Comparison of ENCODE assay signal across 23 mouse cellular contexts in the genomic region with DNA sequence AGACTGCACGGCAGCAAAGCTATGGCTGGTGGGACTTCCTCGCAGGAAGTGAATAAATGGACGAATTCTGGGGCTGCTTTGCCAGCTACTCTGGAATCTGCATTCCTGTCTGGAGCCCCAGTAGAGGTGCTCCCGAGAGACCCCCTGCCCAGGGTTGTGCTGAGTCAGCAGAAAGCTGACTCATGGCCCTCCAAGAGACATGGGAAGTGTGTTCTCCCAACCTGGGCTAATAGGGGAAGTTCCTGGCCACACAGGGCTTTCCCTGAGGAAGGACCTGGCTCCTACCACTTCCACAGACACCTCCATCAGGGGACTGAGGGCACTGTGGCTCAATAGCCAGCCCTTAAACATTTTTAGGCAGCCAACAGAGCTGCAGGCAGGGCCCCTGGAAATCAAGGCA. TPM values are rescaled to one million over a fixed set of nuclear protein-coding genes. Genes with fewer than 3 reads are reported as not detected.
DNase-seq lines count a peak whose midpoint lies in the region; ATAC-seq and TF ChIP-seq lines count a peak whose summit lies in the region.
"Had no signal": no experiment of that assay in that cellular context is flagged by ENCODE, and none has a peak within 500 bp of the region (broad histone marks: within the 10 kb centered on the region; RNA-seq: fewer than 3 reads in every experiment).

No protein-coding gene starts in this region.

- 0 out of 2 replicates have a peak, but pooled peaks cover 4% of the 10 kb centered on the region for H3K27me3 ChIP-seq in hindbrain, embryonic 10.5 days (ENCODE audit: insufficient read depth, poor library complexity, severe bottlenecking)
- H3K27me3 ChIP-seq in hindbrain, embryonic 14.5 days (ENCODE audit: control insufficient read depth, insufficient read depth, low read length), result no peaks in the 10 kb centered on the region
- no peaks in the 10 kb centered on the region for H3K27me3 ChIP-seq in testis, adult 2 months (ENCODE audit: control insufficient read depth, insufficient read depth, low read length)
- H3K27me3 ChIP-seq in embryonic facial prominence, embryonic 10.5 days (replicated peaks; ENCODE audit: low read depth, poor library complexity, severe bottlenecking), result 0 out of 2 replicates have a peak, but pooled peaks cover 6% of the 10 kb centered on the region
- H3K27me3 ChIP-seq in forebrain, embryonic 16.5 days (replicated peaks; ENCODE audit: control insufficient read depth, insufficient read depth, low read length), result no peaks in the 10 kb centered on the region
- H3K27me3 ChIP-seq: kidney, embryonic 15.5 days; liver, embryonic 15.5 days; lung, embryonic 15.5 days; Patski had no signal

- no peak overlapping the region for H3K4me3 ChIP-seq in hindbrain, embryonic 10.5 days
- no peak overlapping the region for H3K4me3 ChIP-seq in hindbrain, embryonic 14.5 days (replicated peaks; ENCODE audit: low read length)
- peak overlapping the region; percentile 68; the same call in 1 of the 2 replicates for H3K4me3 ChIP-seq in testis, adult 2 months (ENCODE audit: control insufficient read depth, low read depth, low read length)
- no peak overlapping the region for H3K4me3 ChIP-seq in embryonic facial prominence, embryonic 10.5 days
- H3K4me3 ChIP-seq in forebrain, embryonic 16.5 days (replicated peaks; ENCODE audit: low read length), result no peak overlapping the region
- H3K4me3 ChIP-seq: kidney, embryonic 15.5 days; liver, embryonic 15.5 days; lung, embryonic 15.5 days had no signal

- H3K27ac ChIP-seq in hindbrain, embryonic 10.5 days, result 0 out of 2 replicates have a peak overlapping the region, but pooled peaks have one; percentile 23
- no peak overlapping the region for H3K27ac ChIP-seq in hindbrain, embryonic 14.5 days
- H3K27ac ChIP-seq in testis, adult 2 months (ENCODE audit: control insufficient read depth, insufficient read depth, low read depth, low read length), result no peak overlapping the region
- H3K27ac ChIP-seq in embryonic facial prominence, embryonic 10.5 days (replicated peaks), result peak overlapping the region; percentile 19
- no peak overlapping the region for H3K27ac ChIP-seq in forebrain, embryonic 16.5 days (ENCODE audit: low read length)
- H3K27ac ChIP-seq: kidney, embryonic 15.5 days; liver, embryonic 15.5 days; macrophage had no signal

- no peaks in the 10 kb centered on the region for H3K36me3 ChIP-seq in hindbrain, embryonic 10.5 days
- H3K36me3 ChIP-seq in hindbrain, embryonic 14.5 days (replicated peaks; ENCODE audit: control insufficient read depth, insufficient read depth), result no peaks in the 10 kb centered on the region
- no peaks in the 10 kb centered on the region for H3K36me3 ChIP-seq in testis, adult 2 months (ENCODE audit: control insufficient read depth, insufficient read depth, low read length)
- no peaks in the 10 kb centered on the region for H3K36me3 ChIP-seq in embryonic facial prominence, embryonic 10.5 days (replicated peaks)
- no peaks in the 10 kb centered on the region for H3K36me3 ChIP-seq in forebrain, embryonic 16.5 days (ENCODE audit: control insufficient read depth, insufficient read depth)
- H3K36me3 ChIP-seq: kidney, embryonic 15.5 days; liver, embryonic 15.5 days; lung, embryonic 15.5 days had no signal

- TF ChIP-seq POLR2A in testis, adult 2 months (IDR thresholded peaks at IDR 0.05; ENCODE audit: control insufficient read depth, low read depth, low read length), result no peak

- ATAC-seq in hindbrain, embryonic 14.5 days (ENCODE audit: low FRiP score), result no peak
- ATAC-seq in forebrain, embryonic 16.5 days, result no peak
- ATAC-seq: intestine, postnatal 0 days had no signal

- H3K4me2 ChIP-seq in hindbrain, embryonic 14.5 days (replicated peaks), result no peak overlapping the region
- no peak overlapping the region for H3K4me2 ChIP-seq in forebrain, embryonic 16.5 days (ENCODE audit: low read length)
- H3K4me2 ChIP-seq: kidney, embryonic 15.5 days; liver, embryonic 15.5 days; lung, embryonic 15.5 days had no signal

- no peaks in the 10 kb centered on the region for H3K9me3 ChIP-seq in hindbrain, embryonic 10.5 days
- no peaks in the 10 kb centered on the region for H3K9me3 ChIP-seq in hindbrain, embryonic 14.5 days (ENCODE audit: control insufficient read depth, low read length)
- no peaks in the 10 kb centered on the region for H3K9me3 ChIP-seq in embryonic facial prominence, embryonic 10.5 days
- no peaks in the 10 kb centered on the region for H3K9me3 ChIP-seq in forebrain, embryonic 16.5 days (ENCODE audit: control insufficient read depth, low read length)
- H3K9me3 ChIP-seq: kidney, embryonic 15.5 days; liver, embryonic 15.5 days; lung, embryonic 15.5 days had no signal

- no peak for TF ChIP-seq CTCF in testis, adult 2 months (IDR thresholded peaks at IDR 0.05; ENCODE audit: control insufficient read depth, insufficient read depth, insufficient replicate concordance, low read depth, low read length)

- DNase-seq in hindbrain, embryonic 10.5 days (ENCODE audit: low spot score), result no peak
- no peak for DNase-seq in hindbrain, embryonic 14.5 days (ENCODE audit: low spot score)
- no peak for DNase-seq in testis, postnatal 14 days (ENCODE audit: low spot score)
- no peak for DNase-seq in embryonic facial prominence, embryonic 10.5 days (ENCODE audit: low spot score)
- DNase-seq in urinary bladder, postnatal 25 days (ENCODE audit: low spot score), result no peak
- DNase-seq: cerebellum, adult 9-11 months; gastrocnemius, postnatal 36 days; kidney, postnatal 4 days; layer of hippocampus, adult 9-11 months; liver; right cerebral cortex, postnatal 14 days; thymus, adult 2 months had no signal

- H3K9ac ChIP-seq in hindbrain, embryonic 14.5 days, result no peak overlapping the region
- no peak overlapping the region for H3K9ac ChIP-seq in forebrain, embryonic 16.5 days (replicated peaks; ENCODE audit: low read depth, low read length)
- H3K9ac ChIP-seq: kidney, embryonic 15.5 days; liver, embryonic 15.5 days; lung, embryonic 15.5 days had no signal

- WGBS in hindbrain, embryonic 10.5 days, result 59% methylated on average over 4 of the region's 4 CpGs
- WGBS in hindbrain, embryonic 14.5 days, result 74% methylated on average over 4 of the region's 4 CpGs
- WGBS in embryonic facial prominence, embryonic 10.5 days, result 63% methylated on average over 4 of the region's 4 CpGs
- 81% methylated on average over 4 of the region's 4 CpGs for WGBS in forebrain, embryonic 16.5 days

- peaks cover 54% of the 10 kb centered on the region for H3K4me1 ChIP-seq in hindbrain, embryonic 10.5 days (replicated peaks)
- no peaks in the 10 kb centered on the region; the same call in 1 of the 2 replicates for H3K4me1 ChIP-seq in hindbrain, embryonic 14.5 days (replicated peaks; ENCODE audit: control insufficient read depth, insufficient read depth, low read length)
- peaks cover 7% of the 10 kb centered on the region for H3K4me1 ChIP-seq in testis, adult 2 months (ENCODE audit: control insufficient read depth, insufficient read depth, low read length)
- H3K4me1 ChIP-seq in embryonic facial prominence, embryonic 10.5 days, result peaks cover 49% of the 10 kb centered on the region
- peaks cover 14% of the 10 kb centered on the region for H3K4me1 ChIP-seq in forebrain, embryonic 16.5 days (replicated peaks; ENCODE audit: control insufficient read depth, insufficient read depth, low read length)
- H3K4me1 ChIP-seq: liver, embryonic 15.5 days had no signal

RNA-seq across cellular contexts. Expression of a gene that starts 50.4 kb away (rescaled TPM):
- not detected in 2 replicates for polyA plus RNA-seq in hindbrain, embryonic 10.5 days (2016; fragmentation: Nextera tagmentation; extraction: Ambion mirVana)
- polyA plus RNA-seq in hindbrain, embryonic 14.5 days (2014; fragmentation: Nextera tagmentation; extraction: Ambion mirVana), result 0.20 and 0.30 TPM in 2 replicates
- not detected in 2 replicates for polyA plus RNA-seq in testis, adult 2 months (2012; rRNA removed)
- 0.77 TPM in 1 of 2 replicates, not detected in the other for polyA plus RNA-seq in embryonic facial prominence, embryonic 10.5 days (2016; fragmentation: Nextera tagmentation; extraction: Ambion mirVana)
- polyA plus RNA-seq in forebrain, embryonic 16.5 days (2015; fragmentation: Nextera tagmentation; extraction: Ambion mirVana), result not detected in 2 replicates
- polyA plus RNA-seq: forebrain, embryonic 11.5 days; heart, embryonic 14.5 days; hindbrain, embryonic 11.5 days; liver, embryonic 15.5 days; lung, embryonic 15.5 days; macrophage; Patski had no signal

Comparison
In these comparisons a context has a peak if more than half of its experiments do, and no peak if none do; other contexts are left out.
1. H3K27ac ChIP-seq: peak in hindbrain, embryonic 10.5 days (single experiment) and embryonic facial prominence, embryonic 10.5 days (single experiment); none in hindbrain, embryonic 14.5 days (single experiment), testis, adult 2 months (single experiment) and forebrain, embryonic 16.5 days (single experiment).